Mouse (Mus musculus): ENCODE data around the gene Cpsf3.

GRCm38 (mm10) chr12:21329661-21330400, 44.6 kb downstream of the Cpsf3 start:
- TF ChIP-seq GATA1 (IDR thresholded peaks at IDR 0.05; ENCODE audit: borderline replicate concordance, low read length) (no peak), FLI1 (IDR thresholded peaks at IDR 0.05; ENCODE audit: low read length) (no peak)

Measured in megakaryocyte, embryonic 14.5 days (primary cell).